Mouse (Mus musculus): Measurements from ENCODE around the gene Zranb2.

DNA sequence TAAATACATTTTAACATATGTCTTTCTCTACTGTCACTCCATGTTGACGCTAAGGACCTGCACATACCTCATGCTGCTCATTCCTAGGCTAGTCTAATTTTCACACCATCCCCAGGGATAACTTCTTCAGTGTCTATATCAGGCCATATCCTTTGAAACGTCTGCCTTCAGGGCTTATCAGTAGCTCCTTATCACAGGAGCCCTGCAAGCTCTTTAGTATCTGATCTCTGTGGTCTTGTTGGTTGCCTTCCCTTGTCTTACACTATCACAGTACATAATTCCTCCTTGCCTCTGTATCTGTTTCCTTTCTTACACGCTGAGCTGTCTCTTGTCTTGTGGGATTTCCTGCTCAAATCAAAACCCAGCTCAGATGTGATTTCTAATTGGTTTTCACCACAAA lies 17.5 kb upstream of the Zranb2 start:
- no peak for TF ChIP-seq POLR2A (IDR thresholded peaks at IDR 0.05; ENCODE audit: insufficient read length, low read depth)
- no peak for TF ChIP-seq TCF12 (IDR thresholded peaks at IDR 0.05; ENCODE audit: insufficient read depth, poor library complexity, severe bottlenecking)
- TF ChIP-seq MYOD1 (IDR thresholded peaks at IDR 0.05; ENCODE audit: control insufficient read depth in 1 of 3, insufficient read length in 2 of 3, low read depth in 2 of 3): no peak
- no peak for TF ChIP-seq USF1 (IDR thresholded peaks at IDR 0.05; ENCODE audit: low read depth)
- no peak for TF ChIP-seq POLR2AphosphoS2 (IDR thresholded peaks at IDR 0.05; ENCODE audit: insufficient read length, low read depth)
- no peak for TF ChIP-seq CEBPB (IDR thresholded peaks at IDR 0.05; ENCODE audit: insufficient read depth, poor library complexity, severe bottlenecking)
- no peak for TF ChIP-seq MYOG (IDR thresholded peaks at IDR 0.05; ENCODE audit: control insufficient read depth in 1 of 3, insufficient read depth in 1 of 3, insufficient read length in 2 of 3, low read depth in 2 of 3)
- no peak for TF ChIP-seq REST (IDR thresholded peaks at IDR 0.05; ENCODE audit: insufficient read depth, insufficient read length)
